Mouse (Mus musculus) CH12.LX (cell line): ENCODE results near the gene S100a14.

Experiments used
- CTCF ChIP-seq, 2 experiments: IDR thresholded peaks in 1 of 2; conservative IDR thresholded peaks in 1 of 2; 2 replicates each; pipeline ENCODE4 v1.5.1; 2011 to 2012; ENCODE audit warnings: low read depth in 2 of 2, low read length in 2 of 2, improper control_type of control experiment in 1 of 2, inconsistent platforms in 1 of 2, mild to moderate bottlenecking in 1 of 2, moderate library complexity in 1 of 2
- EP300 ChIP-seq: IDR thresholded peaks from 2 replicates; pipeline ENCODE4 v1.6.1; 2011; ENCODE audit warnings: low read length, improper control_type of control experiment
- HCFC1 ChIP-seq: IDR thresholded peaks from 2 replicates; pipeline ENCODE4 v1.6.1; 2012; ENCODE audit warnings: low read depth, mild to moderate bottlenecking, inconsistent platforms, low read length, improper control_type of control experiment
- MAFK ChIP-seq: IDR thresholded peaks from 2 replicates; pipeline ENCODE4 v1.6.1; 2011; ENCODE audit warnings: low read length, improper control_type of control experiment; ENCODE audit not compliant: insufficient replicate concordance
- MEF2A ChIP-seq: IDR thresholded peaks from 2 replicates; pipeline ENCODE4 v1.6.1; 2014; ENCODE audit warnings: low read depth, mild to moderate bottlenecking, inconsistent platforms, low read length, improper control_type of control experiment, borderline replicate concordance
- NRF1 ChIP-seq: IDR thresholded peaks from 2 replicates; pipeline ENCODE4 v1.6.1; 2014; ENCODE audit warnings: low read depth, mild to moderate bottlenecking, inconsistent platforms, low read length, improper control_type of control experiment, moderate library complexity
- POLR2A ChIP-seq: IDR thresholded peaks from 2 replicates; pipeline ENCODE4 v1.6.1; 2011; ENCODE audit warnings: low read depth, mild to moderate bottlenecking, improper control_type of control experiment, low read length
- TBP ChIP-seq: conservative IDR thresholded peaks from 2 replicates; pipeline ENCODE4 v1.6.1; 2011; ENCODE audit warnings: low read depth, low read length, improper control_type of control experiment
- USF2 ChIP-seq: conservative IDR thresholded peaks from 2 replicates; pipeline ENCODE4 v1.6.1; 2011; ENCODE audit warnings: low read depth, low read length, improper control_type of control experiment
- ZNF384 ChIP-seq: IDR thresholded peaks from 2 replicates; pipeline ENCODE4 v1.6.1; 2012; ENCODE audit warnings: low read depth, low read length, improper control_type of control experiment, inconsistent platforms

DNA sequence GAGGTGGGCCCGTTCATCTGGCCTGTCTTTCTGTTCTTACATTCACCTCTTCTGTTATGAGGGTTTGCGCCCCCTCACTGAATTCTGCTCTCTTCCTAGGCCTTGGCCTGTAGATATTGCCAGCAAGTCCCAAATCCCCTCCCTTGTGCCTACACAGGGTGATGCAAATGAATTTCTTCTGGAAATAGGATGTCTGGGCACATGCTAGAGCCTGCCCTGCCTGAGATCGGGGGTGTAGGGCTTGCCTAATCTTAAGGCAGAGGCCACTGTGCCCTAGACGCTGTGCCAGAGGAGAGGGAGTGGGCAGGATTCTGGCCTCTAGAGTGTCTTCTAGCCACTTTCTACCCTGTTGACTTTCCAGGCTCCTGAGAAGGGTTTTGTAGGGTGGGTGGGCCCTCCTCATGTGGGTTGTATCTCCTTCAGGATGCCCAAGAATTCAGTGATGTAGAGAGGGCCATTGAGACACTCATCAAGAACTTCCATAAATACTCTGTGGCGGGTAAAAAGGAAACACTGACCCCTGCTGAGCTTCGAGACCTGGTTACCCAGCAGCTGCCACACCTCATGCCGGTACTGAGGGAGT is 726 bp downstream of the S100a14 start:
- TF ChIP-seq NRF1 = no peak
- TF ChIP-seq POLR2A = no peak
- no peak for TF ChIP-seq CTCF (conservative IDR thresholded peaks at IDR 0.05 in 1 of 2, IDR thresholded peaks at IDR 0.05 in 1 of 2; ENCODE audit: low read depth in 2 of 2, low read length in 2 of 2)
- TF ChIP-seq TBP = no peak
- no peak for TF ChIP-seq HCFC1
- TF ChIP-seq MEF2A = no peak
- TF ChIP-seq USF2 = no peak
- TF ChIP-seq MAFK = no peak
- TF ChIP-seq EP300 = no peak
- no peak for TF ChIP-seq ZNF384
